Mouse (Mus musculus): ENCODE measurements around the gene Palm3.

DNA sequence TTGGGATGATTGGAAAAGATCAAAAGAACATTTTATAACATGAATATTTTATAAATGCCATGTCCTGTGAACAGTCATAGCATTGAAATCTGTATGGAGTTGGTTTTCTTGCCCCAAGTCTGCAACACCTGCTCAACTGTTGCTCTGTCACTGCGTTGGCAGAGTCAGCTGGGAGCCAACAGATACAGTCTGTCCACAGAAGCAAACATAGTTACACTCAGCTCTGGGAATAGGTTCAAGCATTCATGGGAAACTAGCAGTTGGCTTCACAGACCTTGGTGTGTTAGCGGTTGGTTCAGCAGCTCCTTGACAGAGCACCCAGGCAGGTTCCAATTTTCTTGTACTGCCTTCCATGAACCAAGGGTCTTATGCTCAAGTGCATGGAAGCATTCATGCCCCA is 49.4 kb downstream of the Palm3 start:
- TF ChIP-seq ETS1 (conservative IDR thresholded peaks at IDR 0.05; ENCODE audit: low read depth, low read length) (no peak), MYC (IDR thresholded peaks at IDR 0.05; ENCODE audit: low read depth, low read length) (no peak), IRF4 (IDR thresholded peaks at IDR 0.05; ENCODE audit: low read depth, low read length) (no peak), CTCF (conservative IDR thresholded peaks at IDR 0.05 in 1 of 2, IDR thresholded peaks at IDR 0.05 in 1 of 2; ENCODE audit: low read depth in 2 of 2, low read length in 2 of 2) (no peak), UBTF (IDR thresholded peaks at IDR 0.05; ENCODE audit: low read depth, low read length) (no peak), TBP (conservative IDR thresholded peaks at IDR 0.05; ENCODE audit: low read depth, low read length) (no peak), MAFK (IDR thresholded peaks at IDR 0.05; ENCODE audit: insufficient replicate concordance, low read length) (no peak), HCFC1 (IDR thresholded peaks at IDR 0.05; ENCODE audit: low read depth, low read length) (no peak), TCF12 (IDR thresholded peaks at IDR 0.05; ENCODE audit: low read depth, low read length) (no peak), ZMIZ1 (IDR thresholded peaks at IDR 0.05; ENCODE audit: low read depth, low read length) (no peak)
